Mouse (Mus musculus): ENCODE results near the gene 2610507B11Rik.

2610507B11Rik gene

DNA sequence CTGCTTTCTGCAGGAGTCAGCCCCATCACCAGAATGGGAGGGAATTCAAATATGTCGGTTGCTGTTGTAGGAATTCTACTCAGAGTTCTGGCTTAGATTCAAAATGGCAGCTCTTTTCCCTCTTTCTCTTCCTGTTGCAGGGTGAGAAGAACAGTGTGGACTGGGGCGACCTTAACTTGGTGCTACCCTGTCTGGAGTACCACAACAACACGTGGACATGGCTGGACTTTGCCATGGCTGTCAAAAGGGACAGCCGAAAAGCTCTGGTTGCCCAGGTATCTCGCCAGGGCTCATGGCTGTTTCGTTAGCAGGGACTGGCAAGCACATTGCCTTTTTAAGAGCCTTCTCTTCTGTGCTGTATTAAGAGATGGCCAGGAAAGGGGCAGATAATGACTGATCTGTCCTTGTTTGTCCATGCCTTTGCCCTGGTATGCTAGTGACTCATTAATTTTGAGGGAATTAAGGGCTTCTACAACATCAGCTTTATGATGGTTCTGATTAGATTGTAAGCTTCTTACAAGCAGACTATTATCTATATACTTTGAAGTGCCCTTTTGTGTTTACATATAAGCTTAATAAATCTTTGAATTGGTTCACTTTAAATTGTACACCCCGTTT is 27.7 kb downstream of the 2610507B11Rik start:
- DNase-seq (ENCODE audit: low spot score in 2 of 2): no peak

GRCm38 (mm10) chr11:78290654-78291053 is 29.1 kb downstream of the 2610507B11Rik start, which contains the start of gene BC030499:
Gene BC030499, plus strand, starts transcription at chr11:78290841.
- no peak for DNase-seq (ENCODE audit: low spot score in 2 of 2)

DNA sequence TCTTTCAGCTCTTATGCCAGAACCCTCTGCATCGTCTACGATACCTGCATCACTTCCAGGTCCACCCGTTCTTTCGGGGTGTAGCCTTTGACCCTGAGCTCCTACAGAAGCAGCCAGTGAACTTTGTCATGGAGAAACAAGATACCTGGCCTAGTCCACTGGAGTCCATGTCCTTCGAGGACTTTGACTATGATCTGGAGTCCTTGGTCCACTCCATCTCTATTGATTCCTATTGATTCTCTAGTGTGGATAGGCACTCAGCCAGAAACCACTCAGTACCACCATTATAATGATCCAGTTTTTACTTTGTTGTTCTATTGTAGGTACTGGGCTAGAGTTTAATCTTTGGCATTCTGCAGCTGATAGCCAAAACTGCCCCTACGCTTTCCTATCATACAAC is 33.0 kb downstream of the 2610507B11Rik start:
- no peak for DNase-seq (ENCODE audit: low spot score in 2 of 2)

GRCm38 (mm10) chr11:78300917-78301316 is 39.4 kb downstream of the 2610507B11Rik start:
- no peak for DNase-seq (ENCODE audit: low spot score in 2 of 2)

DNA sequence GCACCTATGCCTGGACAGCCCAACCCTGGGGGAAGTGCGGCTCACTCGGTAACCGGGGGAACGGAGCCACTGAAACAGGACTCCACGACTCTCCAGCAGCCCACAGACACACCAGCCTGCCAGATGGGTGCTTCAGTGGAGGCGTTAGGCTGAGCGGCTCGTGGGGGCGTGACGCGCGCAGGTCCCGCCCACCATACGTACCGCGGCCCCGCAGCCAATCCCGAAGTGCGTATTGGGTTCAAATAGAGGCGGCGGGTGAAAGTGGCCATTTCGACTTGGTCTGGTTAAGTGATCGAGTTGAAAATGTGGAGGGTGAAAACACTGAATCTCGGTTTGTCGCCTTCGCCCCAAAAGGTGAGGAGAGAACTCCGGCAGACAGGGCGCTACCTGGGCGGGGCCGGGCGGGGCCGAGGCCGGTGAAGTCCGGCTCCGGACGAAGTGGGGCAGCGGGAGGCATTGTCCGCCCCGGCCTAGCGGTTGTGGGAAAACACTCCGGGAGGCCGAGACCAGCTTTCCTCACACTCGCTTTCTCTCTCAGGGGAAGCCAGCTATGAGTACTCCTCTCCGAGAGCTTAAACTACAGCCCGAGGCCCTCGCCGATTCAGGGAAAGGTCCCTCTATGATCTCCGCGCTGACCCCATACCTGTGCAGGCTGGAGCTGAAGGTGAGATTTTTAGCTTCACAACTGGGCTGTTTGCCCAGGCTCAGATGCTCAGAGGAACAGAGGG is 40.0 kb downstream of the 2610507B11Rik start, which contains the start of gene Spag5:
Gene Spag5, plus strand, starts transcription at position 173 of the 728 bp plus-strand sequence.
- peak; percentile 81 for DNase-seq (ENCODE audit: low spot score in 2 of 2)

- DNase-seq (ENCODE audit: low spot score in 2 of 2): no peak
Measured at GRCm38 (mm10) chr11:78305272-78305671, 43.7 kb downstream of the 2610507B11Rik start.

GRCm38 (mm10) chr11:78310861-78311511 is 49.4 kb downstream of the 2610507B11Rik start:
- no peak for DNase-seq (ENCODE audit: low spot score in 2 of 2)

- no peak for DNase-seq (ENCODE audit: low spot score in 2 of 2)
Measured at GRCm38 (mm10) chr11:78313662-78314061, 52.1 kb downstream of the 2610507B11Rik start.

GRCm38 (mm10) chr11:78318411-78318810 is 56.9 kb downstream of the 2610507B11Rik start:
- no peak for DNase-seq (ENCODE audit: low spot score in 2 of 2)

DNA sequence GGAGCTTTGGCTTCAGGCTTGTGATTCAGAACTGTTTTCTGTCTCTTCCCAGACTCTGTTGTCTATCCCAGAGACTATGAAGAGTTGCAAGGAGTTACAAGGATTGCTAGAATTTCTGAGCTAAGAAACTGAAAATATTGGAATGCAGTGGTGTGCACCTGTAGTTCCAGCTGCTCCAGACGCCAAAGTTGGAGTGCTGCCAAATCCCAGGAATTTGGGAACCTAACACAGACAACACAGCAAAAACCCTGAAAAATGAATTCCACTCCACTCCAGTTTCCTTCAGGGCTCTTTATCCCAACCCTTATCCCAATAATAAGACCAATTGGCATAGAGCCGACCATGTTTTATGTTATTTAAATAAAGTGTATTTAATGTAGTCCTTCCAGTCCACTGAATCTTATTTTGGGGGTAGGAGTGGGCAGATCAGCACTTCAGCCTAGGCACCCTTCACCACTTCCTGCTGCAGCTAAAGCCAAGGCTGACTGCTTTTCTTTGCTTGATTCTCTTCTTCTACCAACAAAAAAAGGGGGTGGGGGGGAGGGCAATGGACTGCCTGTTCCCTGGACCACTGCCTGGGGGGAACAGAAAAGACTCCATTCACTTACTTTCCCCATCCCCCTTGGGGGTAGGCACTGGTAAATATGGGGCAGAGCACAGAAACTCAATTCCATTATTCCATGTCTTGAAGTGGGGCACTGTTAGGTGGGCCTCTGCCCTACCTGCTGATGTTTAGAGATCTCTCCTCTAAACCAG is 60.7 kb downstream of the 2610507B11Rik start:
- no peak for DNase-seq (ENCODE audit: low spot score in 2 of 2)

DNA sequence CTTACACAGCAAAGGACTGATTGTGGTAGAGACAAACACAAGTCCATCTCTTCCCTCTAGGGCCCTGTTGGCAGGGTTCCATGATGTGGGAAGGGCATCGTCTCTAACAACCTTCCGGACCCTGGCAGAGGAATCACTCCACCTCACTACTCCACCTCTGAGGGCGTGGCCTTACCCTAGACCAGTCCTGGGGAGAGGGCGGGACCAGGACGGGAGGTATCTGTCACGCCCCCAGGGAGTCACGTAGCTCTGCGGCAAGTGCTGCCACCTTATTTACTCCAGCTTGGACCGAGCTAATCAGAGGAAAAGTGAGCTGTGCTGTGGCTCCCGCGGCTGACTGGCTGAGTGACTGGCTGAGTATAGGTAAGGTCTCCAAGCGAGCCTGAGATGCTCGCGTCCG is 61.3 kb downstream of the 2610507B11Rik start, which contains the start of gene Aldoc:
Gene Aldoc, plus strand, starts transcription at position 109 of the 400 bp plus-strand sequence.
- peak; percentile 60 to 73 for DNase-seq (ENCODE audit: low spot score in 2 of 2)

DNA sequence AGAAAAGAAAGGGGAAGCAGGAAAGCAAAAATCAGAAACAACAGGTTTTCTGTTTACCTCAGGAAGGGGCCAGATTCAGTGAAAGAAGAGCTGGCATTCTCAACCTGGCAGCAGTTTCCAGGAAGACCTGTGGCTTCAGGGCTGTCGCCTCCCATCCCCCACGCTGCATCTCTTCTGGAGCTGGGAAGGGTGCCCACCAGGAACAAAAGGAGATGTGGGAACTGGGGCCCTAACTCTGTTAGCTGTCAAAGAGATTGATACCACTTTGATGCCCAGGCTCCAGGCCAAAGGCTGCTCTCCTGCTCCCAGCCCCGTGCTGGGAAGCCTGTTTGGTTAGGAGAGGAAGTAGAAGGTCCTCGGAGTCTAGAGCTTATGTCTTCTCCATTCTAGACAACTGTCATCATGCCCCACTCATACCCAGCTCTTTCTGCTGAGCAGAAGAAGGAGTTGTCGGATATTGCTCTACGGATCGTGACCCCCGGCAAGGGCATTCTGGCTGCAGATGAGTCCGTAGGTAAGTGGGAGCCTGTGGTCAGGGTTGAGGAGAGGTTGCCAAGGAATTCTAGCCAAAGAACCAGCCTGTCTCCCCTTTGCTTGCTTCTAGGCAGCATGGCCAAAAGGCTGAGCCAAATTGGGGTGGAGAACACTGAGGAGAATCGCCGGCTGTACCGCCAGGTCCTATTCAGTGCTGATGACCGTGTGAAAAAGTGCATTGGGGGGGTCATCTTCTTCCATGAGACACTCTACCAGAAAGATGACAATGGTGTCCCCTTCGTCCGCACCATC is 62.6 kb downstream of the 2610507B11Rik start:
- DNase-seq (ENCODE audit: low spot score in 2 of 2): no peak

DNA sequence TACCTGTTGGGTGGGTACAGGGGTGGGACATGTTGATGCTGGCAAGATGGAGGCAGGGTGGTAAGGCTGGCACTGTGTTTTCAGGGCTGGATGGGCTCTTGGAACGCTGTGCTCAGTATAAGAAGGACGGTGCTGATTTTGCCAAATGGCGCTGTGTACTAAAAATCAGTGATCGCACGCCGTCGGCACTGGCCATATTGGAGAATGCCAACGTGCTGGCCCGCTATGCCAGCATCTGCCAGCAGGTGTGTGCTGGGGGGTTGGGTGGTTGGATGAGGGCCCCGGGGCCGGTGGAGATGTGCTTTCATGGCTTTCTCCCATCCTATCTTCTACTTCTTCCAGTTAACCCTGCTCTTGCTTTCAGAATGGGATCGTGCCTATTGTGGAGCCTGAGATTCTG is 63.4 kb downstream of the 2610507B11Rik start:
- DNase-seq (ENCODE audit: low spot score in 2 of 2): no peak

DNA sequence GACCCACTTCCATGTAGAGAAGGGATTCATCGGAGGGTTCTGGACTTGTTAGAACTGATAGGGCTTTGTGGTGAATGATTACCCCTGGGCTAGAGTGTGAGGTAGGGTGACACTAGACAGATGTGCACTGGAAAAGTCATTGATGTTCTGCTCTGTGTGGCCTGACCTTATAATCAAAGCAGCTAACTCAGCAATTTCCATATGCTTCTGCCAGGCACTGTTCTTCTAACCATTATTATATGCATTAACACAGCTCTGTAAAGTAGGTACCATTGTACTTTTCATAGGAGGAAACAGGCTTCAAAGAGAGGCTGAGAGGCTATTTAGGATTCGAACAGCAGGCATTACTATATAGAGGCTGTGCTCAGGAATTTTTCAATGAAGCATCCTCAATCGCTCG is 65.7 kb downstream of the 2610507B11Rik start:
- no peak for DNase-seq (ENCODE audit: low spot score in 2 of 2)

DNA sequence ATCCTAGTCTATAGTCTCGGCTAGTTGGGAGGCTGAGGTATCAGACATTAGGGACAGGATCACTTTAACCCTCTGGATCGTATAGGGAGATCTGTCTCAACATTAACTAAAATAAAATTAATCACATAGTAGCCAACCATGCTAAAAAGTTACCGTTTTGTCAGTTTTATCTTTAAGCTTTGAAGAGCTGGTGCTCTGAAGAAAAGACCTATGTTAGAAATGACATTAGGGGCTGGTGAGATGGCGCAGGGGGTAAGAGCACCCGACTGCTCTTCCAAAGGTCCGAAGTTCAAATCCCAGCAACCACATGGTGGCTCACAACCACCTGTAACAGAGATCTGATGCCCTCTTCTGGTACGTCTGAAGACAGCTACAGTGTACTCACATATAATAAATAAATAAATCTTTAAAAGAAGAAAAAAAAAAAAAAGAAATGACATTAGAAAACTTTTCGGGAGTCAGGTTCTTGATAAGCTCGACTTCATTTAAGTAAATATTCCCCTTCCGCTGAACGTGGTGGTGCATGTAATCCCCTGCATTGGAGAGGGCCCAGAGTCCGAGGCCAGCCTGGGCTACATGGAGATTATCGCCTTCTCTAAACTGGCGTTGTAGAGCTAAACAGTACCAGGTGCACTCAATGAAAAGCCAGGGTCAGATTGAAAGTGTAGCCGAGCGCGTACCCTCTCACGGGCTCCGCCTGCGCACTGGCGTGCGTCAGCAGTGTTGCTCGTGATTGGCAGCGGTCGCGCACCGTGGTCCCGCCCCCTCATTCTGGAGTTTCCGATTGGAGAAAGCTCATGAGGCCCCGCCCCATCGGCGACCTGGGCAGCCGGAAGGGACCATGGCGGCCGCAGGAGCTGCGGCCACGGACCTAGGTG is 66.3 kb downstream of the 2610507B11Rik start, which contains the start of gene Pigs:
Gene Pigs, plus strand, starts transcription at position 782 of the 878 bp plus-strand sequence.
- DNase-seq (ENCODE audit: low spot score in 2 of 2): peak; percentile 92 to 93

- no peak for DNase-seq (ENCODE audit: low spot score in 2 of 2)
Measured at GRCm38 (mm10) chr11:78328512-78329056, 67.0 kb downstream of the 2610507B11Rik start.

DNA sequence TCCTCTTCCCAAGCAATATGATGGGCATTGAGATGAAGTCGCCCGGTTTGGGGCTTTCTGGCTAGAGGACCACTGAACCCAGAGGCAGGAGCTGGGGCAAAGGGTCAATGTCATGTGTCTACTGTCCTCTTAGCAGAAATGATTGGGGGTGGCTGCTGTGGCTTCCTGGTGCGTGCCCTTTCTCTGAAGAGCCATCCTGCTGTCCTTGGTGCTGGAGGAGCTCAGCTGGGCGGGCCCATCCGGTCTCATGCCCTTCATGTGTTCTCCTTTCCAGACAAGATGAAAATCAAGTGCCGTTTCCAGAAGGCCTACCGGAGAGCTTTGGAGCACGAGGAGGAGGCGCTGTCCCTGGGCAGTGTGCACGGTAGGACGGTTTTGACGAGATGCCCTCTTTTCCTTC is 71.1 kb downstream of the 2610507B11Rik start:
- no peak for DNase-seq (ENCODE audit: low spot score in 2 of 2)

DNA sequence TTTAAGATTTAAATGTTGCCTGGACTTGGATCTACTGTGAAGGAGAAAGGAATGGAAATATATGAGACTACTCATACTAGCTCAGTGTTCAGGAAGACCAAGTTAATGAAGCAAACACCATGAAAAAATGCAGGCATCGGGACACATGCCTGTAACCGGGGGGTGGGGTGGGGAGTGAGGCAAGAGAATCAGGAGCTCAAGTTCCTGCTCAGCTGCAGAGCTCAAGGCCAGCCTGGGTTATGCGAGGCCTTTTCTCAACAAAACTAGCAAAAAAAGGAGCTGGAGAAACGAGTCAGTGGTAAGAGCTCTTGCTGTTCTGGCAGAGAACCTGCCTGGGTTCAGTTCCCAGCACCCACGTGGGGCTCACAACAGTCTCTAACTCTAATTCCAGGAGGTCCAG is 72.4 kb downstream of the 2610507B11Rik start:
- DNase-seq (ENCODE audit: low spot score in 2 of 2): no peak

DNA sequence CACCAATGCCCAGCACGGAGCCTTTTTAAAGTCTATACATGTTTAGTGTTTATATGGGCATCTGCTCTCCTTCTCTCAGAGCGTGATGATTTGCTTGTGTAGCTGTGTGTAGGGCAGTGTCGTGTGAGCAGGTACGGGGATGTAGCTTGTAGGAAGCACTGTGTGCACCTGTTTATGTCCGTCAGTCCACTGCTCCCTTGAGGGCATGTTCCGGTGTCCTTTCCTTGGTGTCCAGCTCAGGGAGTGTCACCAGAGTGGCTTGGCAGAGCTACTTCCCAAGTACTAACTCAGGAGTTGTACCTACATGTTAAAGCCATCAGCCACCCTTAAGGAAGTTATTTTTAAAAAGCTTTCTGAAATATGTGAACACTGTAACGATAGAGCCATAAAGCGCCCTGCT is 75.5 kb downstream of the 2610507B11Rik start:
- no peak for DNase-seq (ENCODE audit: low spot score in 2 of 2)

Data from urinary bladder, adult 18-20 months (tissue).